Mouse (Mus musculus): ENCODE data around the gene Zfp13. TPM values are rescaled to one million over a fixed set of nuclear protein-coding genes. Genes with fewer than 3 reads are reported as not detected.
"Not testable (repeated sequence)": the region's sequence is repeated elsewhere in the genome, so short reads cannot be mapped to it uniquely, and the experiment has no call there.

The Zfp13 gene
- polyA plus RNA-seq, 1 experiment from 2014 or later = 6.8 TPM

DNA sequence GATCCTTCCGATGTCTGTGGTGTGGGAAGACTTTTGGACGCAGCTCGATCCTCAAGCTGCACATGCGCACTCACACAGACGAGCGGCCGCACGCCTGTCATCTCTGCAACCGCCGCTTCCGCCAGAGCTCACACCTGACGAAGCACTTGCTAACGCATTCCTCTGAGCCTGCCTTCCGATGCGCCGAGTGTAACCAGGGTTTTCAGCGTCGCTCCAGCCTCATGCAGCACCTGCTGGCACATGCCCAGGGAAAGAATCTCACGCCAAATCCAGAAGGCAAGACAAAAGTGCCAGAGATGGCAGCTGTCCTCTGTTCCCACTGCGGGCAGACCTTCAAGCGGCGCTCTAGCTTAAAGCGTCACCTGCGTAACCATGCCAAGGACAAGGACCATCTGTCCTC lies 10.3 kb upstream of the Zfp13 start:
- peaks cover 30% of the 10 kb centered on the region for H3K27me3 ChIP-seq
- no peak for TF ChIP-seq CTCF (IDR thresholded peaks at IDR 0.05)
- CTCF ChIA-PET = interaction anchor here (1.5 to 2.6 kb wide), 11 partner anchors 8 to 391 kb away, joined by 3 to 15 read pairs (median 6); partner anchors contain the start of genes Zfp213 and Zscan10
- POLR2A ChIA-PET = no interaction called here
- DNase-seq (ENCODE audit: low read depth, low spot score) = no peak
- in situ Hi-C loops (cut with MboI; ENCODE audit: low pct_unique_long_range_greater_than_20kb) = no loop called here
- no peak for ATAC-seq

DNA sequence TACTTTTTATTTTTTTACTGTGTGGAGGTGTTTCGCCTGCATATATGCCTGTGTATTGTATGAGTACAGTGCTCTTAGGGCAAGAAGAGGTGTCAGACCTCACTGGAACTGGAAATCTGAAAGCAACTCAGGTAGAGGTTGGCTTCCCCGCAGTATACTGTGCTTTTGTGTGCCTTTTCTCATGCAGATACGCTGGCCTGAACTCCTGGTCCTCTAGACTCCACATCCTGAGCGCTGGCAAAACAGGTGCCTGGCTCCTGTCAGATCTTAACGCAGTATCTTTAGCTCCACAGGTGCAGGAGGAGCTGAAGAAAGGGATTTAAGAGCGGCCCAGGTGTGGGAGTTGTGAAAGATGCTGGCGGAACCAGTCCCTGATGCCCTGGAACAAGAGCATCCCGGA lies 5.9 kb upstream of the Zfp13 start:
- no peak for TF ChIP-seq CTCF (IDR thresholded peaks at IDR 0.05)
- DNase-seq (ENCODE audit: low read depth, low spot score) = no peak
- POLR2A ChIA-PET = no interaction called here
- in situ Hi-C loops (cut with MboI; ENCODE audit: low pct_unique_long_range_greater_than_20kb) = no loop called here
- CTCF ChIA-PET = interaction anchor here (1.5 to 2.4 kb wide), 2 partner anchors 12 to 45 kb away, joined by 5 to 9 read pairs; no protein-coding TSS in a partner anchor
- ATAC-seq = no peak
- H3K27me3 ChIP-seq = peaks cover 12% of the 10 kb centered on the region

DNA sequence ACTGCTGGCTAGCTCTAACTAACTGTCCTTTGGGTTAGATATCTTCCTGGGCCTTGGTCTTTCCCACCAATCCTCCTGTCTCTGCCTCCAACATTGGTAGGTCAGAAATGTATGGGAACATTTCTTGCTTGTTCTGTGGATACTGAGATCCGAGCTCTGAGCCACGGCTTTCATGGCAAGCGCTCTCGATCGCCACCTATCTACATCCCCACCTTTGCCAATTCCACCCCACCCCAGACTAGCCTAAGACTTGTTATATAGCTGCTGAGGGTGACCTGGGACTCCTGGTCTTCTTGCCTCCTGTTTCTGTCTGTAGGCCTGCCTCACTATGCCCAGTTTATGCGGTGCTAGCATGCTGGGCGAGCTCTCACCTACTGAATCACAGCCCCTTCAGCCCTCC lies 5.1 kb upstream of the Zfp13 start:
- ChIA-PET CTCF (interaction anchor here (1.3 to 2.4 kb wide), 4 partner anchors 12 to 45 kb away, joined by 4 to 9 read pairs (median 5); no protein-coding TSS in a partner anchor), POLR2A (no interaction called here)
- no peak for TF ChIP-seq CTCF (IDR thresholded peaks at IDR 0.05)
- in situ Hi-C loops (cut with MboI; ENCODE audit: low pct_unique_long_range_greater_than_20kb) = no loop called here
- no peak for ATAC-seq
- H3K27me3 ChIP-seq = peaks cover 12% of the 10 kb centered on the region
- DNase-seq (ENCODE audit: low read depth, low spot score) = no peak

DNA sequence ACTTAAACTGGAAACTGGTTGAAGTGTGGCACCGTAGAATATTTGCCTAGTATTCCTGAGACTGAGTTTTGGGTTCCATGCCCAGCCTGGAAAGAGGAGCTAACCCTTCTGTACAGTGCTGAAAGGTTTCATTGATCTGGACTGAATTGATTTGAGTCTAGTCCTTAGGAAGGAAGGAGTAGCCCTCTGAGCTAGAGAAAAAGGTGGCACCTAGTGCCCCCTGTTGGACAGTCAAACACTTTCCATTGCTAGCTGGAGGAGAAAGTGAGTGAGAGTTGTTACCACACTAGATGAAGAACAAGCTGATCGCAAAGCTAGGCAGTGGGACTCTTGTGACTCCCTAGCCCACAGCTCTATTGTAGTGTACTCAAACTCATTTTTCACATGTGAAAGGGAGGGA lies 4.3 kb upstream of the Zfp13 start:
- DNase-seq (ENCODE audit: low read depth, low spot score) (no peak), ATAC-seq (peak; percentile 25)
- in situ Hi-C loops (cut with MboI; ENCODE audit: low pct_unique_long_range_greater_than_20kb) = no loop called here
- peaks cover 12% of the 10 kb centered on the region for H3K27me3 ChIP-seq
- ChIA-PET POLR2A (no interaction called here), CTCF (interaction anchor here (0.6 to 2.4 kb wide), 10 partner anchors 11 to 96 kb away, joined by 3 to 9 read pairs (median 3); partner anchors contain the start of gene Bicdl2)
- peak; percentile 72 for TF ChIP-seq CTCF (IDR thresholded peaks at IDR 0.05)

DNA sequence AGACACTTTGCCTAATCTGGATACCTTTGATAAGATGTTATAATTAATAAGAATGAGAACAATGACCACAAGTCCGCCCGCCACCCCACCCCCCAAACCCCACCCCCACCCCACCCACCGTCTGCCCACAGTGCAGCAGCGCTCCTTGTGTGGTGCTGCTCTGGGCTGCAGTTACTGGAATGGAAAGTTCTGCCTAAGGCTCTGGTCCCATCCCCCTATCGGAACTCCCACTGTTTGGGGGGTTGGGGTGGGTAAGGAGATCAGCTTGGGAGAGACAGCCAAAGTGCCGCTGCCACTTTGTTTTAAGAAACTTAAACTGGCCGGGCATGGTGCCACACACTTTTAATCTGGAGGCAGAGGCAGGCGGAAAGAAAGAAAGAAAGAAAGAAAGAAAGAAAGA lies 3.8 kb upstream of the Zfp13 start:
- no peak for DNase-seq (ENCODE audit: low read depth, low spot score)
- no peak for TF ChIP-seq CTCF (IDR thresholded peaks at IDR 0.05)
- no peak for ATAC-seq
- POLR2A ChIA-PET = no interaction called here
- CTCF ChIA-PET = interaction anchor here (0.8 to 2.4 kb wide), 9 partner anchors 10 to 97 kb away, joined by 3 to 9 read pairs (median 3); partner anchors contain the start of gene Bicdl2
- in situ Hi-C loops (cut with MboI; ENCODE audit: low pct_unique_long_range_greater_than_20kb) = no loop called here
- peaks cover 12% of the 10 kb centered on the region for H3K27me3 ChIP-seq

DNA sequence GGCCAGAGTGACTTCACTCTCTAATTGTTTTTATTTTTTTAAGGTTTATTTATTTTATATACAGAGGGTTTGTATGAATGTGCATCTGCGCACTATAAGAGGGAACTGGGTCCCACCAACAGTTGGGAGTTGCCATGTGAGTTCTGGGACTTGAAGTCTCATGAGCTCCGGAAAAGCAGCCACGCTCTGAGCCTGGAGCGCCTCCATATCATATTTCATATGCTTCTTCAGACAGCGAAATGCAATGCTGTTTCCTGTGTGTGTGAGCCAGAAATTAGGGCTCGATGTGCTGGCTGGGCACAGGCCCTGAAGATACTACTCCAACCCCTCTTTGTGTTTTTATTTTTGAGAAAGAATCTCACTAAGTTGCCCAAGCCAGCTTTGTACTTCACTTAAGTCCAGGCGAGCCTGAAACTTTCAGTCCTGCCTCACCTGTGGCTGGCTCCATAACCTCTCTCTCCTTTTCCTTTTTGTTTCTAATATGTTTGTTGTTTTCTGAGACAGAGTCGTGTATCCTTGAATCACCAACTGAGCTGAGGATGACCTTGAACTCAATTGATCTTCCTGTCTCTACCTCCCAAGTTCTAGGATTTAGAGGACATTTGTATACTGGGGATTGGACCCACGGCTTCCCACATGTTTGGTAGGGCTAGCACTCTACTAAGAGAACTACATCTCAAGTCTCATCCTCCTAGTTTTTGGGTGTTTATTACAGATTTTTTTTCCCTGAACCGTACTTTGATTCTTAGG lies 2.7 kb upstream of the Zfp13 start:
- TF ChIP-seq CTCF (IDR thresholded peaks at IDR 0.05) = no peak
- H3K27me3 ChIP-seq = peaks cover 11% of the 10 kb centered on the region
- in situ Hi-C loops (cut with MboI; ENCODE audit: low pct_unique_long_range_greater_than_20kb) = no loop called here
- no peak for DNase-seq (ENCODE audit: low read depth, low spot score)
- ChIA-PET POLR2A (no interaction called here), CTCF (interaction anchor here (1.8 to 2.5 kb wide), 2 partner anchors 9 to 42 kb away, joined by 4 to 11 read pairs; no protein-coding TSS in a partner anchor)
- no peak for ATAC-seq

DNA sequence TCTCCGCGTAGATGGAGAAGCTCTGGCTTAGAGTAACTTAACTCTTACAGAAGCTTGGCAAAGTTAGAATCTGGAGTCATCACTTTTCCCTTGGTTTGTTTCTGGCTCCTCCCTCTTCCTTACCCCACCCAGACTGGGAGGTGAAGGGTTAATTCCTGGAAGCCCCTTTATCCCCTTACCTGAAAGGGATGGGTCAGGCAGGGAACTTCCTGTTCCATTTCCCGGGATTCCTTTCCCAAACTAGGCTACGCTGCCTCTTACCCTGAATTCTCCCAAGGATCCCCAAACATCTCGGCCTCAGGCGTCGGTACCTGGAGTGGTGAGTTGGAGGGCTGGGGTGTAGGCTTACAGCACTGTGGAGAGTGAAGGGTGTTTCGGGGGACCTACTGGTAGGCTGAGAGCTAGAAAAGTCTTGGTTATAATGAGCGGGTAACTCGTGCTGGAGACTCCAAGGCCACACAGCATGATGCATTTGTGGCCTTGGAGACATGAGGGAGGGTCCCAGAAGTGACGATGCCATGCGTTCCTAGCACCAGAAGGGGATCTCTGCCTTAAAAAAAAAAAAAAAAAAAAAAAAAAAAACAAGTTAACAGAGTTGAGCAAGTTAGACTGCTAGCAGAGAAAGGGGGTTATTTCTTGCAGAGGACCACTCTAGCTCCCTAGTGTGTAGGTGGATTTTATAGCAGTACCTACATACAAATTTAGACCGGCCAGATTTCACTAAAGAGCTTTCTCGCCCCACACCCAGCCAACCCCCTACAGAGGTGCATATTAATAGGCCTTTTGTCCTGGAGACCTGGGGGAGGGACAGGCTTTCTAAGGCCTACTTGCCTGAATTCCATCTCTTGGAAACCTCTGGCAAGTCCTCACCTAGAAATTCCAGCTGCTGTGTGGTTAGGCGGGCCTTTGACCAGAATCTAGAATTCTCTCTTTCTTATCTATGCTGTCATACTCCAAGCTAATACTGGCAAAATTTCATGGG lies 1.6 kb upstream of the Zfp13 start, which contains the start of gene Zscan10:
Zscan10 (plus strand) TSS at position 216 of the 982 bp plus-strand sequence.
- no peak for ATAC-seq
- in situ Hi-C loops (cut with MboI; ENCODE audit: low pct_unique_long_range_greater_than_20kb) = no loop called here
- CTCF ChIA-PET = interaction anchor here (0.9 to 2.5 kb wide), 3 partner anchors 10 to 41 kb away, joined by 3 to 11 read pairs (median 4); no protein-coding TSS in a partner anchor
- no peak for TF ChIP-seq CTCF (IDR thresholded peaks at IDR 0.05)
- H3K27me3 ChIP-seq = peaks cover 4% of the 10 kb centered on the region
- POLR2A ChIA-PET = interaction anchor here (0.6 kb wide), 1 partner anchor 38 kb away, joined by 3 read pairs; no protein-coding TSS in a partner anchor
- no peak for DNase-seq (ENCODE audit: low read depth, low spot score)

DNA sequence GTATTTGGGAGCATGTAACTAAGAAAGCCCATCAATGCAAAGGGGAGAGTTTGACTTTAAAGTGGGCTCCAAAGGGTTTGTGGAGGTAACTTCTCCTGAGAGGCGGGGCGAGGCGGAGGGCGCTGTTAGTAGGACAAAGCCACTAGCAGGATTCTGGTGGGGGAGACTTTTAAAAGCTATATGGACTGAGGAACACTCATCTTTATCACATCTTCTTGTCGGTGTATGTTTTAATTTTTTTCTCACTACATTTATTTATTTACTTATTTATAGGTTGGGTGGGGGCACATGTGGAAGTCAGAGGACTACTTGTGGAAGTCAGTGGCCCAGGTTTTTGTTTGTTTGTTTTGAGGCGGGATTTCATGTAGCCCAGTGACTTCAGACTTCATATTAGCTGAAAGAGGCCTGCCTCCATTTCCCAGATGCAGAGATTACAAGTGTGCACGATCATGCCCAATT lies 347 bp upstream of the Zfp13 start:
- DNase-seq (ENCODE audit: low read depth, low spot score) (no peak), ATAC-seq (no peak)
- CTCF ChIA-PET = interaction anchor here (0.9 to 1.1 kb wide), 2 partner anchors 11 to 37 kb away, joined by 3 read pairs; no protein-coding TSS in a partner anchor
- H3K27me3 ChIP-seq = no peaks in the 10 kb centered on the region
- POLR2A ChIA-PET = interaction anchor here (0.7 to 2.2 kb wide), 3 partner anchors 40 to 53 kb away, joined by 3 to 5 read pairs (median 4); no protein-coding TSS in a partner anchor
- in situ Hi-C loops (cut with MboI; ENCODE audit: low pct_unique_long_range_greater_than_20kb) = no loop called here
- TF ChIP-seq CTCF (IDR thresholded peaks at IDR 0.05) = no peak

DNA sequence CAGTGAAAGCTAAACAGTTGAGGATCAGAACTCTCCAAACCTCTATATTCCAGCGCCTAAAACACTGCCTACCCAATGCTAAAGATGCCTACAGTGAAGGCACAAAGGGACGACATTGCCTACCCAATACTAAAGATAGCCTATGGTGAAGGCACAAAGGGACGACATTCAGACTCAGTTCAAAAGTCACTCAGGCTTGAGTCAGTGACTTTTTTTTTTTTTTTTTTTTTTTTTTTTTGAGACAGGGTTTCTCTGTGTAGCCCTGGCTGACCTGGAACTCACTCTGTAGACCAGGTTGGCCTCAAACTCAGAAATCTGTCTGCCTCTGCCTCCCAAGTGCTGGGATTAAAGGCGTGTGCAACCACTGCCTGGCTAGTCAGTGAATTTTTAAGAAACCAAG lies 4.1 kb downstream of the Zfp13 start:
- in situ Hi-C loops (cut with MboI; ENCODE audit: low pct_unique_long_range_greater_than_20kb); H3K27me3 ChIP-seq; ATAC-seq; DNase-seq (ENCODE audit: low read depth, low spot score); POLR2A ChIA-PET; CTCF ChIA-PET: not testable (repeated sequence)

DNA sequence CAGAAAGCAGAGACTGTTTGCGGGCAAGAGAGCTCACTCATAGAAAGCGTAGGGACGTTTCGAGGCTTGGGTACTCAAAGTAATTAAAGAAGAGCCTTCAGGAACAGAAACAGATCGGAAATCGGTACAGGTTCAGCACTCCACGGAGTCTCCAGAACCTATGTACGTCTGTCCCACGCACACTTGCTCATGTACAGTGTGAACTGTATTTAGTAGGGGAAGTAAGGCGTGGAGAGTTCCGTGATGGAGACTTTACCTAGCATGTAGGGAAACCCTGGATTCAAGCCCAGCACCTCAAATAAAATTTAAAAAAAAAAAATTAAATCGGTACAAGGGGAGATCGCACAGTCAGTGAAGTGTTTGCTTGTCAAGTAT lies 6.4 kb downstream of the Zfp13 start:
- CTCF ChIA-PET = interaction anchor here (0.8 to 2.4 kb wide), 5 partner anchors 11 to 22 kb away, joined by 3 to 9 read pairs (median 7); no protein-coding TSS in a partner anchor
- POLR2A ChIA-PET = interaction anchor here (1.3 kb wide), 1 partner anchor 14 kb away, joined by 3 read pairs; no protein-coding TSS in a partner anchor
- TF ChIP-seq CTCF (IDR thresholded peaks at IDR 0.05) = no peak

More for the DNA sequence above, 6.4 kb downstream of the Zfp13 start:
- in situ Hi-C loops (cut with MboI; ENCODE audit: low pct_unique_long_range_greater_than_20kb) = no loop called here
- no peak for DNase-seq (ENCODE audit: low read depth, low spot score)
- ATAC-seq = peak; percentile 33
- H3K27me3 ChIP-seq = no peaks in the 10 kb centered on the region
